Mouse (Mus musculus): ENCODE results near the gene Asap2. TPM values are rescaled to one million over a fixed set of nuclear protein-coding genes. Genes with fewer than 3 reads are reported as not detected.
"Not testable (repeated sequence)": the region's sequence is repeated elsewhere in the genome, so short reads cannot be mapped to it uniquely, and the experiment has no call there.

Asap2 gene
- 7.6 and 8.4 TPM in 2 replicates for polyA plus RNA-seq (2014; fragmentation: Nextera tagmentation; extraction: Ambion mirVana)

- not testable (repeated sequence) for H3K36me3 ChIP-seq (ENCODE audit: control insufficient read depth, insufficient read depth, low read length); ATAC-seq (ENCODE audit: insufficient number of reproducible peaks, insufficient read depth, low FRiP score, low read depth); H3K4me1 ChIP-seq (ENCODE audit: control insufficient read depth in 2 of 2, insufficient read depth in 2 of 2, low read length in 2 of 2); H3K27me3 ChIP-seq (ENCODE audit: control insufficient read depth, insufficient read depth, low read length); H3K27ac ChIP-seq (replicated peaks in 1 of 2; ENCODE audit: control insufficient read depth in 1 of 2, insufficient read depth in 1 of 2, low read depth in 2 of 2, low read length in 2 of 2); H3K9me3 ChIP-seq (ENCODE audit: control insufficient read depth, low read length)
- Histone ChIP-seq H3K4me2 (ENCODE audit: low read length) (peak within 1 kb of the TSS; percentile 51), H3K9ac (ENCODE audit: low read length) (peak within 1 kb of the TSS; percentile 63), H3K4me3 (ENCODE audit: control insufficient read depth in 1 of 2, insufficient read depth in 1 of 2, low read depth in 1 of 2, low read length in 2 of 2) (peak within 1 kb of the TSS; percentile 45 to 71)
- WGBS: under 1% methylated on average over 24 of the region's 38 CpGs
Measured at GRCm38 (mm10) chr12:20990132-20990531, at the start of gene Asap2. Asap2 (plus strand) TSS chr12:20990459.

GRCm38 (mm10) chr12:20947051-20947997 is 42.9 kb upstream of the Asap2 start:
- not testable (repeated sequence) for H3K4me3 ChIP-seq (ENCODE audit: control insufficient read depth in 1 of 2, insufficient read depth in 1 of 2, low read depth in 1 of 2, low read length in 2 of 2); H3K9ac ChIP-seq (ENCODE audit: low read length); ATAC-seq (ENCODE audit: insufficient number of reproducible peaks, insufficient read depth, low FRiP score, low read depth); H3K4me2 ChIP-seq (ENCODE audit: low read length); H3K4me1 ChIP-seq (ENCODE audit: control insufficient read depth in 2 of 2, insufficient read depth in 2 of 2, low read length in 2 of 2); H3K27me3 ChIP-seq (ENCODE audit: control insufficient read depth, insufficient read depth, low read length); H3K27ac ChIP-seq (replicated peaks in 1 of 2; ENCODE audit: control insufficient read depth in 1 of 2, insufficient read depth in 1 of 2, low read depth in 2 of 2, low read length in 2 of 2); H3K9me3 ChIP-seq (ENCODE audit: control insufficient read depth, low read length); H3K36me3 ChIP-seq (ENCODE audit: control insufficient read depth, insufficient read depth, low read length)
- 63% methylated on average over 9 of the region's 9 CpGs for WGBS

GRCm38 (mm10) chr12:20990579-20990978 is 320 bp downstream of the Asap2 start:
- not testable (repeated sequence) for H3K4me1 ChIP-seq (ENCODE audit: control insufficient read depth in 2 of 2, insufficient read depth in 2 of 2, low read length in 2 of 2); H3K27me3 ChIP-seq (ENCODE audit: control insufficient read depth, insufficient read depth, low read length); H3K36me3 ChIP-seq (ENCODE audit: control insufficient read depth, insufficient read depth, low read length); ATAC-seq (ENCODE audit: insufficient number of reproducible peaks, insufficient read depth, low FRiP score, low read depth); H3K9me3 ChIP-seq (ENCODE audit: control insufficient read depth, low read length); H3K27ac ChIP-seq (replicated peaks in 1 of 2; ENCODE audit: control insufficient read depth in 1 of 2, insufficient read depth in 1 of 2, low read depth in 2 of 2, low read length in 2 of 2)
- WGBS: under 1% methylated on average over 42 of the region's 52 CpGs
- H3K4me2 ChIP-seq (ENCODE audit: low read length): peak overlapping the region; percentile 51
- peak overlapping the region; percentile 63 for H3K9ac ChIP-seq (ENCODE audit: low read length)
- peak overlapping the region; percentile 45 to 71 for H3K4me3 ChIP-seq (ENCODE audit: control insufficient read depth in 1 of 2, insufficient read depth in 1 of 2, low read depth in 1 of 2, low read length in 2 of 2)

GRCm38 (mm10) chr12:21030875-21031274 is 40.6 kb downstream of the Asap2 start:
- not testable (repeated sequence) for H3K9ac ChIP-seq (ENCODE audit: low read length); H3K4me2 ChIP-seq (ENCODE audit: low read length); H3K36me3 ChIP-seq (ENCODE audit: control insufficient read depth, insufficient read depth, low read length); ATAC-seq (ENCODE audit: insufficient number of reproducible peaks, insufficient read depth, low FRiP score, low read depth); H3K4me3 ChIP-seq (ENCODE audit: control insufficient read depth in 1 of 2, insufficient read depth in 1 of 2, low read depth in 1 of 2, low read length in 2 of 2); H3K27ac ChIP-seq (replicated peaks in 1 of 2; ENCODE audit: control insufficient read depth in 1 of 2, insufficient read depth in 1 of 2, low read depth in 2 of 2, low read length in 2 of 2); H3K4me1 ChIP-seq (ENCODE audit: control insufficient read depth in 2 of 2, insufficient read depth in 2 of 2, low read length in 2 of 2); H3K9me3 ChIP-seq (ENCODE audit: control insufficient read depth, low read length); H3K27me3 ChIP-seq (ENCODE audit: control insufficient read depth, insufficient read depth, low read length)
- WGBS: 46% methylated on average over 6 of the region's 6 CpGs

GRCm38 (mm10) chr12:21046716-21047115 is 56.5 kb downstream of the Asap2 start:
- H3K9ac ChIP-seq (ENCODE audit: low read length); H3K9me3 ChIP-seq (ENCODE audit: control insufficient read depth, low read length); H3K27ac ChIP-seq (replicated peaks in 1 of 2; ENCODE audit: control insufficient read depth in 1 of 2, insufficient read depth in 1 of 2, low read depth in 2 of 2, low read length in 2 of 2); H3K27me3 ChIP-seq (ENCODE audit: control insufficient read depth, insufficient read depth, low read length); H3K4me3 ChIP-seq (ENCODE audit: control insufficient read depth in 1 of 2, insufficient read depth in 1 of 2, low read depth in 1 of 2, low read length in 2 of 2); H3K4me1 ChIP-seq (ENCODE audit: control insufficient read depth in 2 of 2, insufficient read depth in 2 of 2, low read length in 2 of 2); H3K36me3 ChIP-seq (ENCODE audit: control insufficient read depth, insufficient read depth, low read length); H3K4me2 ChIP-seq (ENCODE audit: low read length); ATAC-seq (ENCODE audit: insufficient number of reproducible peaks, insufficient read depth, low FRiP score, low read depth): not testable (repeated sequence)
- WGBS: 90% methylated on average over 9 of the region's 9 CpGs

- WGBS: 24% methylated on average over 4 of the region's 4 CpGs
- not testable (repeated sequence) for H3K9ac ChIP-seq (ENCODE audit: low read length); H3K27me3 ChIP-seq (ENCODE audit: control insufficient read depth, insufficient read depth, low read length); ATAC-seq (ENCODE audit: insufficient number of reproducible peaks, insufficient read depth, low FRiP score, low read depth); H3K4me2 ChIP-seq (ENCODE audit: low read length); H3K4me1 ChIP-seq (ENCODE audit: control insufficient read depth in 2 of 2, insufficient read depth in 2 of 2, low read length in 2 of 2); H3K4me3 ChIP-seq (ENCODE audit: control insufficient read depth in 1 of 2, insufficient read depth in 1 of 2, low read depth in 1 of 2, low read length in 2 of 2); H3K36me3 ChIP-seq (ENCODE audit: control insufficient read depth, insufficient read depth, low read length); H3K27ac ChIP-seq (replicated peaks in 1 of 2; ENCODE audit: control insufficient read depth in 1 of 2, insufficient read depth in 1 of 2, low read depth in 2 of 2, low read length in 2 of 2); H3K9me3 ChIP-seq (ENCODE audit: control insufficient read depth, low read length)
Measured at GRCm38 (mm10) chr12:21075731-21076130, 85.5 kb downstream of the Asap2 start.

GRCm38 (mm10) chr12:21090168-21090567 is 99.9 kb downstream of the Asap2 start:
- not testable (repeated sequence) for H3K4me3 ChIP-seq (ENCODE audit: control insufficient read depth in 1 of 2, insufficient read depth in 1 of 2, low read depth in 1 of 2, low read length in 2 of 2); H3K4me2 ChIP-seq (ENCODE audit: low read length); H3K27ac ChIP-seq (replicated peaks in 1 of 2; ENCODE audit: control insufficient read depth in 1 of 2, insufficient read depth in 1 of 2, low read depth in 2 of 2, low read length in 2 of 2); H3K36me3 ChIP-seq (ENCODE audit: control insufficient read depth, insufficient read depth, low read length); H3K9me3 ChIP-seq (ENCODE audit: control insufficient read depth, low read length); ATAC-seq (ENCODE audit: insufficient number of reproducible peaks, insufficient read depth, low FRiP score, low read depth); H3K4me1 ChIP-seq (ENCODE audit: control insufficient read depth in 2 of 2, insufficient read depth in 2 of 2, low read length in 2 of 2); H3K9ac ChIP-seq (ENCODE audit: low read length); H3K27me3 ChIP-seq (ENCODE audit: control insufficient read depth, insufficient read depth, low read length)
- 48% methylated on average over 1 of the region's 1 CpGs for WGBS

Measured in heart, embryonic 14.5 days (tissue).